Mouse (Mus musculus) olfactory bulb, adult 2 months (tissue): Measurements from ENCODE around the gene Nell1.

Source experiments
- CTCF ChIP-seq: fragments of 200-500 bp; IDR thresholded peaks from 2 replicates; pipeline ENCODE4 v1.5.1; 2012; ENCODE audit warnings: low read depth, mild to moderate bottlenecking, low read length, moderate library complexity; ENCODE audit not compliant: insufficient read depth
- POLR2A ChIP-seq: fragments of 200-500 bp; IDR thresholded peaks from 2 replicates; pipeline ENCODE4 v1.6.1; 2012; ENCODE audit warnings: mild to moderate bottlenecking, low read depth, low read length, moderate library complexity; ENCODE audit not compliant: insufficient read depth

GRCm38 (mm10) chr7:50374876-50375275 is 400.2 kb downstream of the Nell1 start:
- TF ChIP-seq CTCF: no peak
- no peak for TF ChIP-seq POLR2A
